Mouse (Mus musculus) 3T3-L1 (cell line): ENCODE results near the gene 2810459M11Rik.

Experiments
- DNase-seq: peaks from one replicate; pipeline ENCODE4 v3.0.0-alpha.2; 2015; ENCODE audit warnings: low read depth, low spot score

The 2810459M11Rik gene

DNA sequence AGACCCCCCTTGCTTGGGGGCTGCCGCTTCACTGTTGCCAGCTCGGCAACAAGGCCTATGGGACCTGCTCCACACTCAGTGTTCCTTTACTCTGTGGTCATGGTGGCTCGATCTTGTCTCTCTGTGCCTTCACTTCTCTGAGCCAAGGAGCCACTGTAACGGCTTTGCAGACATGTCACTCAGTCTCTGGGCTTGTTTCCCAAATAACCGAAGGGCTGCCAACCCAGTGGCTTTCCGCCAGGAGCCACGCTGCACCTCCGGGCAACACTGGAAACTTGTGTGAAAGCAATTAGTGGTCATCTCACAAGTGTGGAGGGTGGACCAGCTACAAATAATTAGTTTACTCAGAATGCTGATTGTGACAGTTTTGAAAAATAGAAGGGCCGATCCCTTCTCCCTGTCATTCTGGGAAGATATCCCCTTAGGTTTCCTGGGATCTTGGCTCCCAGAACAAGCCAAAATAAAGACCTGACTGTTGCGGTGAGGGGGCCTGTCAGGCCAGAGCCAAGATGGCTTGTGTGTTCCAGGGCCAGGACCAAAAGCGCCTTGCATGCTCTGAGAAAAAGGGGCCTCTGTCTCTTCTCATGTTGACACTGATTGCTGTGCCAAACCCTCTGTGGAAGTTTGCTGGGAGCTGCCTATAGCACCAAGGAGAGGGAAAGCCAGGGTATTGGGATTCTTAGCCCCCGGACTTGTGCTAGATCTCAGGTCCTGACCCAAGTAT, 7.7 kb downstream of the 2810459M11Rik start:
- DNase-seq = peak; percentile 27

DNA sequence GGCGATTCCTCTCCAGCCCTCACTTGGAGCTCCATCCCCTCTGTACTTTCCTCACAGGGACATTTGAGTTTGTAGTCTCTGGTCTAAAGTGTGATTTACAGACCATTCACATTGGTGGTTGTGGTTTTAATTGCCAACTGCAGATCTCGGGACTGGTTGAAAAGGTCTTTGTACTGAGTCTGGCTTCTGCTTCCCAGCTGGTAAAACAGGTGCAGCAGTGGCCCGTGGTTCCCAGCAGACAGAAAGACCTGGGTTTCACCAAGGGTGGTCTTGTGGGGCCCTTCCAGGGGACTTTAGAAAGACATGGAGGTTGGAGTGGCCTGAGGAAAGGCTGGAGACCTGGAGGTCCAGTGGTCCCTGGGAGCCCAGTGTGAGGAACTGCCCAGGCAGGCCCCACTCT, 9.3 kb downstream of the 2810459M11Rik start:
- no peak for DNase-seq

DNA sequence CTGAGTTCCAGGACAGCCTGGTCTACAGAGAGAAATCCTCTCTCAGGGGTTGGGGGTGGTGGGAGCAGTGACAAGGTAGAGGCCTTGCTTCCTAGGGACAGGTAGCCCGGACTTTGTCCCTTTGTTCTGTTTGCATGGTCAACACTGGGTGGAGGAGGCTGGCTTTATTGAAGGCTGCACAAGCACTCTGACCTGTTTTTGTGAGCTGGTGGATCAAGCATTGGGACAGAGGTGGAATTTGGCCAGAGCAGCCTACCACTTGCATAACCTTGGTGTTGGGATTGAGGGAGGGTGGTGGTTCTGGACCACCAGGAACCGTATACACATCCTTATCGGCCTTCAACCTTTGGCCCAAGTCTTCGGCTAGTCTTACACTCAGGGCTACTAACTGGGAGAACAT, 10.6 kb downstream of the 2810459M11Rik start:
- DNase-seq = no peak

DNA sequence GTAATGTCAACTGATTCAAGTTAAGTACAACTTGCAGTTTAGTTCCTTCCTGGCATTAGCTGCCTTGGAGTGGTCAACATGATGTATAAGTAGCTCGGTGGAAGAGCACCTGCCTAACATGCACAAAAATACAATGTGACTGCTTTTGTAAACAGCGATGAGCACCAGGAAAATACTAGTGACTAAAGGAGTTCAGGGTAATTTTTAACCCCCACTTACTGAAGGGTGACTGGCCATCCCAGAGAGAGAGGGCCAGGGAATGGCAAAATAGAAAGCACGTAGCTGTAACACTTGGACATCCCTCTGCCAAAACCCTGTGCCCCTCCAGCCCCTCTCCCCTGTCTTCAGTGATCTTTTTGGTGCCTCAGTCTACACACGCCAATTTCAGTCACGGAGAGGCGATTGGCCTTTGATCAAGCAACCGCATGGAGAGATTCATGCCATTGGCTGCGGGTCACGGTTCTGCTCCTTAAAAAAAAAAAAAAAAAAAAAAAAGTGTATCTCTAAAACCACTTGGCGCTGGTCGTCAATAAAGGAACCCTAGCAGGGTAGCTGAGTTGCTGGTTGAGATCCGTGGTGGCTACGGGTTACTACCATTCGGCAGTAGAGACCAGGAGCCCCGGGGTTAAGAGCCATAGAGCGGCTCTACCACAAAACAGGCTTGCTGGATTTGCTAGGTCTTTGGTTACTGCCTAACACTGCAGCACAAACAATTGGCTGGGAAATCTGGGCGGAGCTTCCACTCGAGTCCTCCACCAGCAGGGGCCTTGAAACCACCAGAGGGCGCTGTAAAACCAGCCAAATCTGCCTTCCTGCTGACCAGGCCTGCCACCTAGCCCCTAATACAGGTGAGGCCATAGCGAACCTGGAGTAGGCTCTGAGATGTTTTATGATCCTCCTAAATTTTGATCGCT, 13.4 kb downstream of the 2810459M11Rik start:
- DNase-seq = peak; percentile 93

DNA sequence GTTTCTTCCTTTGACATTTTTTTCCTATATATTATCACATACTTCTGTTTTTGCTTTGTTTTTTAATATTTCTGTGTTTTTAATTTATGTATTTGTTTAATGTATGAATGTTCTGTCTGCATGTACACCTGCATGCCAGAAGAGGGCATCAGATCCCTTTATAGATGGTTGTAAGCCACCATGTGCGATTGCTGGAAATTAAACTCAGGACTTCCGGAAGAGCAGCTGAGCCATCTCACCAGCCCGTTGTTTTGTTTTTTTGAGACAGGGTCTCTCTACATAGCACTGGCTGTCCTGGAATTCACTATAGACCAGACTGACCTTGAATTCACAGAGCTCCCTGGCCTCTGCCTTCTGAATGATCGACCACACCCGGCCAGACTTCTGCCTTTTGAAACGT, 16.9 kb downstream of the 2810459M11Rik start:
- peak; percentile 15 for DNase-seq

DNA sequence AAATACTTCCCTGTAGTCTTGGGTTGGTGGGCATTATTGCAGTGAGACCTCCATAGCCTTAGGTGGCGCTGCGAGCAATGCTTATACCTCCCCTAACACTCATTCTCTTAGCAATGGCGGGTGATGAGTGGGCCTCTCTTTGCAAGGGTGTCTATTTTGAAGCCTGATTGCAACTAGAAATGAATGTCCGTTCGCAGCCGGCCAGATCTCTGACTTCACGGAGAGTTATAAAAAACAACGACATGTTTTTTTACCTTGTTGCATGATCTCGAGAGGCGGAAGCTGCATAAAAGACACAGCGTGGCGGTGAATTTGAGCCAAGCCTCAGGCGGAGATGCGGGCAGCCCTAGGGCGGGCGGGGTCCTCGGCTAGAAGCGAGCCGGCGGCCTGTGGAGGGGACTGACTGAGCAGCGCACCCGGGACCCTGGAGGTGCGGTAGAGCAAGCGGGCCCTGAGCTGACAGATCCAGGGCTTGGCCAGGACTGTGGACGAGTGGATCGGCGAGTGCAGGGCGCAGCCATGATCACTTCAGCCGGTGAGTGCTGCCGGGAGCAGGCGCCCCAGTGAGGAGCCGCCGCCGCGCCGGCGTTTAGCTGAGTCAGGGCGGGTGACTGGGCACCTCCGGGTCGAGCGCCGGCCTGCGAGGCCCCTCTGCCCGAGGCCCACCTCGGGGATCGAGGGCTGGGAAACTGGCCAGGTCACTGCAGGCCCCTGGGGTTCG, 18.8 kb downstream of the 2810459M11Rik start, which contains the start of gene Psmd1:
Psmd1 (plus strand) TSS at position 117 of the 721 bp plus-strand sequence.
- DNase-seq = peak; percentile 97

DNA sequence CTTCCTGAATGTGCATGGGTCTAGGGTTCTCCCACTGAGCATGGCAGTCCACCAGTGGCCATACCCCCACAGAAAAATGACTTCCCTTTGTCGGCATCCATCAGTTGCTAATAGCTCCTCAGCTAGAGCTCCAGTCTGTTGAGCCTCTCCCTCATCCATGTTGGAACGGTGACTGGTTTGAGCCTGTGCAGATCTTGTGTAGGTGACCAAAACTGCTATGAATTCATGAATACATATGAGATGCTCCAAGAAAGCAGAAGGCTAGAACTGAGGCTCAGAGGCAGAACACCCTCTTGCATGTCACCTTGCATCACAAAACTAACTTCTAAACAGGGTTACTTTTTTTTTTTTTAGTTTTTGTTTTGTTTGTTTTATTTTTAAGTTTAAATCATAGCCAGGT, 30.9 kb downstream of the 2810459M11Rik start:
- no peak for DNase-seq

DNA sequence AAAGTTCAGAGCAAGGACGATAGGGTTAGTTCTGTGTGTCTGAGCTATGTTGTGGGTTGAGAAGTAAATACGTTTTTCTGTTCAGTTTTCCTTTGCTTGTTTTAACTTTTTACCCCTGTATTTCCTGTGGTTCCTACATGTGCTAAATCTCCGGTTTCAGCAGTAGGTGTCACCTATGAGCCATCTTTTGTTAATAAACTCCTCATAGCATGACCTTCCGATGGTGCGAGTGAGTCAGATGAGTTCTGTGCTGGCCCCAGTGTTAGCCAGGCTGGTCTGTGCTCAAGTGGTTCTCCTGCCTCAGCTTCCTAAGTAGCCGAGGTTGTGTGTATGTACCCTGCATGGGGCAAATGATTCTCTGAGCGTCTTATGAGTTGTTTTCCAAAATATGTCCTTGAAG, 48.8 kb downstream of the 2810459M11Rik start:
- peak; percentile 56 for DNase-seq

DNA sequence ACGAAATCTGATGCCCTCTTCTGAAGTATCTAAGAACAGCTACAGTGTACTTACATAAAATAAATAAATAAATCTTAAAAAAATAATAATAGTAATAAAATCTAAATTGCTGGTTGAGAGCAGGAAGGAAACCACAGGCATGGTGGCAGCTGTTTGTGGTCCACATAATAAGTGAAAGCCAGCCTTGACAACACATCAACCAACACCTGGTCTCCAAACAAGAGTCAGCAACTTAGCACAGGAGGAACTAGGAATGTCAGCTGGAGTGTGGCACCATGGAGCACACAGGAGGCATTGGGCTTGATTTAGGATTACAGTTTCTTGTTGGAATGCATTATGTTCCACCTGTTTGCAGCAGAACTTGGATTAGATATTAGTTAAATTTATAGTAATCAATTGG, 59.4 kb downstream of the 2810459M11Rik start:
- no peak for DNase-seq
